In the genomic region with DNA sequence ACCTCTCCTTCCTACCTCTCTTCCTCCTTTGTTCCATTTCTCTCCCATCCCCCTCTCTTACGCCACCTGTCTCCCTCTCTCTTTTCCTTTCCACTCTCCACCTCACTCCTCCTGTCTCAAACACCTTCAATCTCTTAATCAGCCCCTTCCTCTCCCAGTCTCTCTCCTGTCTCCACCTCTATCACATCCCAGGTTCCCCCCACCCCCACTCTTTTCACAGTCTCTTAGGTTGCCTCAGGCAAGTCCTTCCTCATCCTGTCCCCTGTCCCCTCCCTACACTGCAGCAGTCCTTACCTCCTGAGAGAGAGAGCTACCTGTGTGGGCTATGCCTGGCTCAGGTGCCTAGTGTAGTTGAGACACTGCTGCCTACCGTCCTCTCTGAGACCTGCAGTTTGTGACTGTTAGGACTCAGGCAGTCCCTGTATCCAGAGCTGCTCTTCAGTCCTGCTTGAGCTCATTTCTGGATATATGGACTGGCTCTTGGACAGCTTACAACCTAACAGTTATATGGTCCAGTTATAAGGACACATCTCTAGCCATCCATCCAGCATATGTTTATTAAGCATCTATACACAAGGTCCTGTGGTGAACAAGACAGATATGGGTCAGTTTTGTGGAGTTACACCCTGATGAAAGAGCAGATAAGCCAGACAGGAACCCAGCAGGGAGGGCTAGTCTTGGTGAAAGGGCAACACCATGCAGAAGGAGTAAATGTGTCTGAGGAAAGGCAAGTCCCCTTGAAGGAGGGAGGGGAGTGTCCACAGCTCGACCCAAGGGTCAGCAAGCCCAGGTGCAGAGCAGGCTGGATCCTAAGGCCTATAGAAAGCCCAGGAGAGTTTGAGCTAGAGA, we compare ENCODE assay signal across 12 mouse cellular contexts. TPM values are rescaled to one million over a fixed set of nuclear protein-coding genes. Genes with fewer than 3 reads are reported as not detected.
DNase-seq lines count a peak whose midpoint lies in the region; ATAC-seq and TF ChIP-seq lines count a peak whose summit lies in the region.
"Had no signal": no experiment of that assay in that cellular context is flagged by ENCODE, and none has a peak within 500 bp of the region (broad histone marks: within the 10 kb centered on the region; RNA-seq: fewer than 3 reads in every experiment).

No protein-coding gene starts in this region.

- H3K27me3 ChIP-seq in lung, postnatal 0 days (replicated peaks; ENCODE audit: insufficient read depth, low read length) = no peaks in the 10 kb centered on the region
- H3K27me3 ChIP-seq in intestine, postnatal 0 days (replicated peaks; ENCODE audit: control insufficient read depth, insufficient read depth, low read length) = no peaks in the 10 kb centered on the region

- WGBS in lung, postnatal 0 days = 46% methylated on average over 3 of the region's 3 CpGs
- WGBS in intestine, postnatal 0 days = 39% methylated on average over 3 of the region's 3 CpGs

- H3K9me3 ChIP-seq in lung, postnatal 0 days (ENCODE audit: low read length) = no peaks in the 10 kb centered on the region
- H3K9me3 ChIP-seq in intestine, postnatal 0 days (ENCODE audit: control insufficient read depth) = no peaks in the 10 kb centered on the region

- no peak overlapping the region for H3K9ac ChIP-seq in lung, postnatal 0 days (replicated peaks; ENCODE audit: low read depth)
- H3K9ac ChIP-seq in intestine, postnatal 0 days (ENCODE audit: low read depth, low read length) = no peak overlapping the region

- peak overlapping the region; percentile 76 for H3K27ac ChIP-seq in gastrocnemius, adult 2 months
- H3K27ac ChIP-seq in lung, postnatal 0 days (ENCODE audit: low read length) = peak overlapping the region; percentile 57
- peak overlapping the region; percentile 79 for H3K27ac ChIP-seq in intestine, postnatal 0 days (ENCODE audit: low read depth, low read length)

- intact Hi-C loops in gastrocnemius, adult 2 months (cut with DNase I) = no loop called here
- intact Hi-C loops in left cerebral cortex, postnatal 36 days (cut with DNase I) = no loop called here

- 0 out of 2 replicates have a peak, but pooled peaks have one; percentile 5 for TF ChIP-seq EP300 in lung, postnatal 0 days (IDR thresholded peaks at IDR 0.05)

- DNase-seq in gastrocnemius, adult 2 months = no peak
- DNase-seq in gastrocnemius, adult 18-20 months (ENCODE audit: low spot score) = no peak
- peak; percentile 70 for DNase-seq in lung, postnatal 0 days (ENCODE audit: low spot score)
- DNase-seq in lung, adult 18-20 months = no peak
- DNase-seq in thymus, postnatal 0 days (ENCODE audit: low spot score) = no peak
- no peak for DNase-seq in left cerebral cortex, postnatal 36 days (ENCODE audit: low spot score in 2 of 2)
- DNase-seq: adrenal gland, adult 2 months; kidney, adult 9 months; thymus, postnatal 14 days had no signal

- 0 out of 2 replicates have a peak, but pooled peaks cover 7% of the 10 kb centered on the region for H3K36me3 ChIP-seq in lung, postnatal 0 days (ENCODE audit: insufficient read depth, low read length)
- peaks cover 20% of the 10 kb centered on the region for H3K36me3 ChIP-seq in intestine, postnatal 0 days (ENCODE audit: control insufficient read depth, insufficient read depth)

- H3K4me2 ChIP-seq in lung, postnatal 0 days (replicated peaks; ENCODE audit: low read depth, low read length) = no peak overlapping the region
- no peak overlapping the region for H3K4me2 ChIP-seq in intestine, postnatal 0 days (replicated peaks; ENCODE audit: low read depth)
- H3K4me2 ChIP-seq: midbrain, embryonic 11.5 days had no signal

- no peak for TF ChIP-seq CTCF in gastrocnemius, adult 2 months (IDR thresholded peaks at IDR 0.05)
- TF ChIP-seq CTCF in lung, postnatal 0 days (IDR thresholded peaks at IDR 0.05) = peak; percentile 44
- TF ChIP-seq CTCF in intestine, postnatal 0 days (IDR thresholded peaks at IDR 0.05; ENCODE audit: low read depth) = peak; percentile 49

- H3K4me3 ChIP-seq in gastrocnemius, adult 2 months = no peak overlapping the region
- no peak overlapping the region for H3K4me3 ChIP-seq in lung, postnatal 0 days (ENCODE audit: low read depth, low read length)
- no peak overlapping the region for H3K4me3 ChIP-seq in intestine, postnatal 0 days (ENCODE audit: low read depth, low read length)

- peaks cover 2% of the 10 kb centered on the region; the same call in 1 of the 2 replicates for H3K4me1 ChIP-seq in lung, postnatal 0 days (ENCODE audit: insufficient read depth, low read depth, low read length)
- H3K4me1 ChIP-seq in intestine, postnatal 0 days (replicated peaks; ENCODE audit: control insufficient read depth, insufficient read depth, low read length) = 0 out of 2 replicates have a peak, but pooled peaks cover 4% of the 10 kb centered on the region

- ATAC-seq in lung, postnatal 0 days = peak; percentile 79
- ATAC-seq in intestine, postnatal 0 days = peak; percentile 67
- ATAC-seq in megakaryocyte-erythroid progenitor cell, adult 5-6 weeks (replicated peaks; ENCODE audit: low FRiP score, low TSS enrichment, poor library complexity, severe bottlenecking) = peak; percentile 16

RNA-seq across cellular contexts. Expression of a gene that starts 33.1 kb away (rescaled TPM):
- total RNA-seq in gastrocnemius, adult 2 months (2021) = 10 to 100 TPM; 53.1 to 88.8 TPM
- total RNA-seq in gastrocnemius, adult 18-20 months (2021) = 10 to 100 TPM; 59.7 to 60.4 TPM
- 16.0 and 16.8 TPM in 2 replicates for polyA plus RNA-seq in lung, postnatal 0 days (2015; fragmentation: Nextera tagmentation; extraction: Ambion mirVana)
- polyA plus RNA-seq in intestine, postnatal 0 days (2015; fragmentation: Nextera tagmentation; extraction: Ambion mirVana) = 14.1 and 14.2 TPM in 2 replicates
- 42.3 and 63.0 TPM in 2 replicates for total RNA-seq in megakaryocyte-erythroid progenitor cell, adult 5-6 weeks (2014; fragmentation: Nextera tagmentation)
- total RNA-seq in megakaryocyte-erythroid progenitor cell, adult 5-6 weeks (2017) = 49.9 and 52.6 TPM in 2 replicates
- 28.2 and 30.5 TPM in 2 replicates for polyA plus RNA-seq in thymus, postnatal 0 days (2015; fragmentation: Nextera tagmentation; extraction: Ambion mirVana)
- 10 to 100 TPM; 27.9 to 32.0 TPM for total RNA-seq in left cerebral cortex, postnatal 36 days (2021)

RNA-seq across cellular contexts. Expression of a gene that starts 41.8 kb away (rescaled TPM):
- 10 to 100 TPM in 1 of 2 experiments, 1 to 10 TPM in 1; 8.8 to 11.0 TPM for total RNA-seq in gastrocnemius, adult 2 months (2021)
- 10 to 100 TPM in 1 of 2 experiments, 1 to 10 TPM in 1; 9.0 to 10.0 TPM for total RNA-seq in gastrocnemius, adult 18-20 months (2021)
- 14.4 and 14.6 TPM in 2 replicates for polyA plus RNA-seq in lung, postnatal 0 days (2015; fragmentation: Nextera tagmentation; extraction: Ambion mirVana)
- 18.3 and 19.6 TPM in 2 replicates for polyA plus RNA-seq in intestine, postnatal 0 days (2015; fragmentation: Nextera tagmentation; extraction: Ambion mirVana)
- 36.0 and 40.6 TPM in 2 replicates for total RNA-seq in megakaryocyte-erythroid progenitor cell, adult 5-6 weeks (2014; fragmentation: Nextera tagmentation)
- total RNA-seq in megakaryocyte-erythroid progenitor cell, adult 5-6 weeks (2017) = 32.4 and 36.6 TPM in 2 replicates
- polyA plus RNA-seq in thymus, postnatal 0 days (2015; fragmentation: Nextera tagmentation; extraction: Ambion mirVana) = 26.4 and 27.1 TPM in 2 replicates
- 10 to 100 TPM; 27.8 to 28.0 TPM for total RNA-seq in left cerebral cortex, postnatal 36 days (2021)

Comparison
In these comparisons a context has a peak if more than half of its experiments do, and no peak if none do; other contexts are left out.
1. ATAC-seq: peak in every context shown above with its lines; median percentile 79 in lung, postnatal 0 days; 67 in intestine, postnatal 0 days; 16 in megakaryocyte-erythroid progenitor cell, adult 5-6 weeks.